Mouse (Mus musculus): ENCODE measurements at regions not wholly inside any gene's neighbourhood (a gene's known extent, or its start where the extent isn't known, plus 50 kb on each side); places are given as distances from the start of the nearest gene placed in this dataset.

- Histone ChIP-seq H3K4me1 (ENCODE audit: insufficient read depth, low read length) (no peaks in the 10 kb centered on the region), H3K27ac (ENCODE audit: low read depth, low read length) (no peak overlapping the region), H3K9ac (replicated peaks; ENCODE audit: low read length, poor library complexity, severe bottlenecking) (no peak overlapping the region), H3K27me3 (ENCODE audit: insufficient read depth, low read length) (no peaks in the 10 kb centered on the region; the same call in 1 of the 2 replicates), H3K4me2 (ENCODE audit: low read depth, low read length, poor library complexity, severe bottlenecking) (no peak overlapping the region), H3K36me3 (ENCODE audit: insufficient read depth, low read length) (no peaks in the 10 kb centered on the region), H3K4me3 (ENCODE audit: low read depth, low read length) (no peak overlapping the region), H3K9me3 (ENCODE audit: low read length) (no peaks in the 10 kb centered on the region)
- no peak for TF ChIP-seq CTCF (IDR thresholded peaks at IDR 0.05)
- DNase-seq (ENCODE audit: low spot score) (no peak), ATAC-seq (ENCODE audit: low FRiP score) (no peak)
- WGBS: 72% methylated on average over 5 of the region's 6 CpGs
Observed at GRCm38 (mm10) chrX:11567827-11568226, 240.2 kb downstream of the H2al1j start.

- ATAC-seq (ENCODE audit: low FRiP score) (no peak), DNase-seq (ENCODE audit: low spot score) (no peak)
- 80% methylated on average over 5 of the region's 5 CpGs for WGBS
- Histone ChIP-seq H3K27me3 (ENCODE audit: insufficient read depth, low read length) (no peaks in the 10 kb centered on the region; the same call in 1 of the 2 replicates), H3K4me3 (ENCODE audit: low read depth, low read length) (no peak overlapping the region), H3K4me2 (ENCODE audit: low read depth, low read length, poor library complexity, severe bottlenecking) (no peak overlapping the region), H3K9me3 (ENCODE audit: low read length) (no peaks in the 10 kb centered on the region), H3K27ac (ENCODE audit: low read depth, low read length) (no peak overlapping the region), H3K36me3 (ENCODE audit: insufficient read depth, low read length) (no peaks in the 10 kb centered on the region), H3K9ac (replicated peaks; ENCODE audit: low read length, poor library complexity, severe bottlenecking) (no peak overlapping the region), H3K4me1 (ENCODE audit: insufficient read depth, low read length) (no peaks in the 10 kb centered on the region)
- TF ChIP-seq CTCF (IDR thresholded peaks at IDR 0.05): no peak
Observed at GRCm38 (mm10) chrX:11568262-11568661, 240.6 kb downstream of the H2al1j start.

- Histone ChIP-seq H3K27me3 (ENCODE audit: insufficient read depth, low read length) (no peaks in the 10 kb centered on the region), H3K4me1 (ENCODE audit: insufficient read depth, low read length) (no peaks in the 10 kb centered on the region), H3K4me3 (ENCODE audit: low read depth, low read length) (no peak overlapping the region), H3K9ac (replicated peaks; ENCODE audit: low read length, poor library complexity, severe bottlenecking) (no peak overlapping the region), H3K4me2 (ENCODE audit: low read depth, low read length, poor library complexity, severe bottlenecking) (no peak overlapping the region), H3K36me3 (ENCODE audit: insufficient read depth, low read length) (no peaks in the 10 kb centered on the region), H3K9me3 (ENCODE audit: low read length) (no peaks in the 10 kb centered on the region), H3K27ac (ENCODE audit: low read depth, low read length) (no peak overlapping the region)
- DNase-seq (ENCODE audit: low spot score) (no peak), ATAC-seq (ENCODE audit: low FRiP score) (no peak)
- WGBS: 66% methylated on average over 3 of the region's 3 CpGs
- no peak for TF ChIP-seq CTCF (IDR thresholded peaks at IDR 0.05)
Observed at GRCm38 (mm10) chrX:11574354-11574753, 246.7 kb downstream of the H2al1j start.

- no peaks in the 10 kb centered on the region for H3K36me3 ChIP-seq (ENCODE audit: insufficient read depth, low read length)
- WGBS: 89% methylated on average over 6 of the region's 6 CpGs
- no peaks in the 10 kb centered on the region for H3K4me1 ChIP-seq (ENCODE audit: insufficient read depth, low read length)
- TF ChIP-seq CTCF (IDR thresholded peaks at IDR 0.05): no peak
- H3K27ac ChIP-seq (ENCODE audit: low read depth, low read length): no peak overlapping the region
- H3K4me3 ChIP-seq (ENCODE audit: low read depth, low read length): no peak overlapping the region
- ATAC-seq (ENCODE audit: low FRiP score) (no peak), DNase-seq (ENCODE audit: low spot score) (no peak)
- H3K9ac ChIP-seq (replicated peaks; ENCODE audit: low read length, poor library complexity, severe bottlenecking): no peak overlapping the region
- no peaks in the 10 kb centered on the region for H3K27me3 ChIP-seq (ENCODE audit: insufficient read depth, low read length)
- H3K4me2 ChIP-seq (ENCODE audit: low read depth, low read length, poor library complexity, severe bottlenecking): no peak overlapping the region
- H3K9me3 ChIP-seq (ENCODE audit: low read length): no peaks in the 10 kb centered on the region
Observed at GRCm38 (mm10) chrX:11575571-11575970, 247.9 kb downstream of the H2al1j start.

- H3K36me3 ChIP-seq (ENCODE audit: insufficient read depth, low read length): no peaks in the 10 kb centered on the region
- H3K27me3 ChIP-seq (ENCODE audit: insufficient read depth, low read length): no peaks in the 10 kb centered on the region
- ATAC-seq (ENCODE audit: low FRiP score) (no peak), DNase-seq (ENCODE audit: low spot score) (no peak)
- 80% methylated on average over 8 of the region's 8 CpGs for WGBS
- no peak overlapping the region for H3K4me2 ChIP-seq (ENCODE audit: low read depth, low read length, poor library complexity, severe bottlenecking)
- no peak overlapping the region for H3K27ac ChIP-seq (ENCODE audit: low read depth, low read length)
- no peak overlapping the region for H3K4me3 ChIP-seq (ENCODE audit: low read depth, low read length)
- H3K9me3 ChIP-seq (ENCODE audit: low read length): no peaks in the 10 kb centered on the region
- H3K4me1 ChIP-seq (ENCODE audit: insufficient read depth, low read length): no peaks in the 10 kb centered on the region
- no peak overlapping the region for H3K9ac ChIP-seq (replicated peaks; ENCODE audit: low read length, poor library complexity, severe bottlenecking)
- no peak for TF ChIP-seq CTCF (IDR thresholded peaks at IDR 0.05)
Observed at GRCm38 (mm10) chrX:11576287-11576686, 248.7 kb downstream of the H2al1j start.

- Histone ChIP-seq H3K9ac (replicated peaks; ENCODE audit: low read length, poor library complexity, severe bottlenecking) (no peak overlapping the region), H3K9me3 (ENCODE audit: low read length) (no peaks in the 10 kb centered on the region), H3K27me3 (ENCODE audit: insufficient read depth, low read length) (no peaks in the 10 kb centered on the region), H3K4me1 (ENCODE audit: insufficient read depth, low read length) (no peaks in the 10 kb centered on the region), H3K27ac (ENCODE audit: low read depth, low read length) (no peak overlapping the region), H3K4me2 (ENCODE audit: low read depth, low read length, poor library complexity, severe bottlenecking) (no peak overlapping the region), H3K4me3 (ENCODE audit: low read depth, low read length) (no peak overlapping the region), H3K36me3 (ENCODE audit: insufficient read depth, low read length) (no peaks in the 10 kb centered on the region)
- TF ChIP-seq CTCF (IDR thresholded peaks at IDR 0.05): no peak
- no peak for ATAC-seq (ENCODE audit: low FRiP score)
- WGBS: 72% methylated on average over 3 of the region's 3 CpGs
- peak; percentile 57 for DNase-seq (ENCODE audit: low spot score)
Observed at GRCm38 (mm10) chrX:11577294-11577693, 249.7 kb downstream of the H2al1j start.

Measured in midbrain, postnatal 0 days (tissue).